Mouse (Mus musculus) intestine, embryonic 14.5 days (tissue): ENCODE measurements around the gene Trhr2. TPM values are rescaled to one million over a fixed set of nuclear protein-coding genes. Genes with fewer than 3 reads are reported as not detected.

Experiments used
- ATAC-seq: fragments of 200-750 bp; cut with Nextera tagmentation; replicated peaks from 2 replicates; pipeline ENCODE4 v1.8.0; 2017; ENCODE audit warnings: low read depth, moderate number of reproducible peaks, moderate TSS enrichment, moderate library complexity; ENCODE audit not compliant: low FRiP score, low TSS enrichment
- DNase-seq: peaks from one replicate; pipeline ENCODE4 v3.0.0-alpha.2; 2018; ENCODE audit warnings: low spot score
- H3K27ac ChIP-seq: fragments of 300-500 bp; sonication (generic); 2 replicates; pipeline ENCODE4 v1.5.1; 2014; ENCODE audit warnings: low read depth, mild to moderate bottlenecking, control low read depth
- H3K27me3 ChIP-seq: fragments of 300-500 bp; sonication (generic); replicated peaks from 2 replicates; pipeline ENCODE4 v1.6.1; 2014; ENCODE audit warnings: low read length, control low read depth; ENCODE audit not compliant: control insufficient read depth, insufficient read depth
- H3K36me3 ChIP-seq: fragments of 300-500 bp; sonication (generic); 2 replicates; pipeline ENCODE4 v1.6.1; 2014; ENCODE audit warnings: low read length, control low read depth; ENCODE audit not compliant: control insufficient read depth, insufficient read depth
- H3K4me1 ChIP-seq: fragments of 300-500 bp; sonication (generic); replicated peaks from 2 replicates; pipeline ENCODE4 v1.6.1; 2014; ENCODE audit warnings: low read length, control low read depth, mixed read lengths; ENCODE audit not compliant: control insufficient read depth, insufficient read depth
- H3K4me2 ChIP-seq: fragments of 300-500 bp; sonication (generic); 2 replicates; pipeline ENCODE4 v1.6.1; 2014; ENCODE audit warnings: low read length
- H3K4me3 ChIP-seq: fragments of 300-500 bp; sonication (generic); 2 replicates; pipeline ENCODE4 v1.5.1; 2014; ENCODE audit warnings: low read depth, low read length, control low read depth, mixed read lengths
- H3K9ac ChIP-seq: fragments of 300-500 bp; sonication (generic); 2 replicates; pipeline ENCODE4 v1.6.1; 2014; ENCODE audit warnings: mild to moderate bottlenecking, low read length
- H3K9me3 ChIP-seq: fragments of 300-500 bp; sonication (generic); 2 replicates; pipeline ENCODE4 v1.6.1; 2016; ENCODE audit warnings: low read length, control low read depth; ENCODE audit not compliant: control insufficient read depth
- WGBS: fragments of 180-500 bp; shearing (Covaris S2); extraction: QIAGEN DNeasy Blood & Tissue Kit; methylation state at CpG from one replicate; pipeline ENCODE4 v1.1.7; 2014; 5-methylcytosine and 5-hydroxymethylcytosine counted together
- polyA plus RNA-seq: library from polyadenylated mRNA; unstranded; fragments of >200 nt; fragmentation: Nextera tagmentation; extraction: Ambion mirVana; gene quantifications from 2 replicates; pipeline ENCODE4 v1.2.1, GENCODE M21; 2014

Gene Trhr2
- polyA plus RNA-seq, 1 experiment from 2014 or later, result not detected

DNA sequence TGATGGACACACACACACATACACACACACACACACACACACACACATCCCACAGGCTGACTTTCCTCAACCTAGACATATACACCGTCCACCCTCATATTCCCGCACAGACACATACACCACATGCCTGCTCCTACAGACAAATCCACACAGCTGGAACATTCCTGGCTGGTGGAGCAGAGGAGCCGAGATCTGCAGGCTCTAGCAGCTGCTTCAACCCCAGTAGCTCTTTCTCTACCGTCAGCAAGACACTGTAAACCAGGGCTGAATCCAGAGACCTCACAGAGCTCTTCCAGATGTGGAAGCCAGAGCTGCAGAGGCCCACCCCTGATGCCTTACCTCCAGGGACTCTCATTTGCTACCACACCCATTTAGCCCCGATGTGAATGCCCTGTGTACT is 1.7 kb upstream of the Trhr2 start:
- no peaks in the 10 kb centered on the region for H3K27me3 ChIP-seq
- DNase-seq, result no peak
- H3K27ac ChIP-seq, result no peak overlapping the region
- H3K9me3 ChIP-seq, result no peaks in the 10 kb centered on the region
- no peaks in the 10 kb centered on the region for H3K36me3 ChIP-seq
- no peak overlapping the region for H3K9ac ChIP-seq
- WGBS, result 34% methylated on average over 5 of the region's 5 CpGs
- H3K4me1 ChIP-seq, result no peaks in the 10 kb centered on the region
- H3K4me3 ChIP-seq, result no peak overlapping the region
- no peak overlapping the region for H3K4me2 ChIP-seq
- no peak for ATAC-seq

DNA sequence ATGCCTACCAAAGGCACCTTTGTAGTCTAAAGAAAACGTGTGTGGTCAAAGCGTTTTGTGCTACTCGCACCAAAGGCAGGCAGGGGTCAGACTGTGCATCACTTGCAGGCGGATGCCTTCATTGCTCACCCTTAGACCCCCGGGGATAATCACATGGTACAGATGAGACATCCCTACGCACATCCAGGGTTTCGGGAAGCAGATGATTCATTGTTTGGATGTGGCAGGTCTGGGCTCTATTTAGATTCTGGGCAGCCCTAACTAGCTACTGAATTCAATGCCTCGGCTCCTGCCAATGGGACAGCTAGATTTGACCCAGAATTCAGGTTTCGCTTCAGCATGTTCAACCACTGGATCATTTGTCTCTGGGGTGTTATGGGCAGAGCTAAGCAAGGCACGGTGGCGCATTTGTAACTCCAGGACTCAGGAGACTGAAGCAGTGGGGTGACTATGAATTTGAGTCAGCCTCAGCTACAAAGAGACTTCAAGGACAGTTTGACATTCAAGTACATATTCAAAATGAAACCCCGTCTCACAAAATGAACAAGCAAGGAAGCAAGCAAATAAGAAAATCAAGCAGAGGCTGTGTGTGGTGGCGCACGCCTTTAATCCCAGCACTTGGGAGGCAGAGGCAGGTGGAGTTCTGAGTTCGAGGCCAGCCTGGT is 1.3 kb downstream of the Trhr2 start:
- no peak overlapping the region for H3K4me2 ChIP-seq
- H3K27ac ChIP-seq, result no peak overlapping the region
- H3K9me3 ChIP-seq, result no peaks in the 10 kb centered on the region
- ATAC-seq, result no peak
- H3K27me3 ChIP-seq, result no peaks in the 10 kb centered on the region
- no peaks in the 10 kb centered on the region for H3K4me1 ChIP-seq
- no peaks in the 10 kb centered on the region for H3K36me3 ChIP-seq
- DNase-seq, result no peak
- 74% methylated on average over 15 of the region's 15 CpGs for WGBS
- H3K4me3 ChIP-seq, result no peak overlapping the region
- no peak overlapping the region for H3K9ac ChIP-seq

DNA sequence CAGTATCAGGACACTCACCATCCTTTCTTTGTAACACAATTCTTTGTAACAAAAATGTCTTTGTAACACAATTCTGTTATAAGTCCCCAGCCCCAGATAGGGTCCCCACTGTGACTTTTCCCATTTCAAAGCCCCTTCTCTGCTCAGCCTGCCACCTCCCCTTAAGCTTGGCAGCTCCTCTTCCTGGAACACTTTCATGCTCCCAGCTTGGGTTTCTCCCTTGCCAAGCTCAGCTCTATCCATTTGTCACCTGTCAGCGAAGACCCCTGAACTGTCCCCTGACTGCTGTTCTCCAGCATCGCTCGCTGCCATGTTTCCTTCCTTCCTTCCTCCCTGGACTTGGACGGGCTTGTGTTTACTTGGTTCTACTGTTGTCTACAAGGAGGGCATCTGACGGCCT is 2.9 kb downstream of the Trhr2 start:
- no peak for DNase-seq
- H3K36me3 ChIP-seq, result no peaks in the 10 kb centered on the region
- WGBS, result 75% methylated on average over 5 of the region's 5 CpGs
- no peak overlapping the region for H3K4me3 ChIP-seq
- no peak overlapping the region for H3K9ac ChIP-seq
- H3K4me2 ChIP-seq, result no peak overlapping the region
- H3K27me3 ChIP-seq, result no peaks in the 10 kb centered on the region
- ATAC-seq, result no peak
- H3K9me3 ChIP-seq, result no peaks in the 10 kb centered on the region
- H3K27ac ChIP-seq, result no peak overlapping the region
- H3K4me1 ChIP-seq, result no peaks in the 10 kb centered on the region

DNA sequence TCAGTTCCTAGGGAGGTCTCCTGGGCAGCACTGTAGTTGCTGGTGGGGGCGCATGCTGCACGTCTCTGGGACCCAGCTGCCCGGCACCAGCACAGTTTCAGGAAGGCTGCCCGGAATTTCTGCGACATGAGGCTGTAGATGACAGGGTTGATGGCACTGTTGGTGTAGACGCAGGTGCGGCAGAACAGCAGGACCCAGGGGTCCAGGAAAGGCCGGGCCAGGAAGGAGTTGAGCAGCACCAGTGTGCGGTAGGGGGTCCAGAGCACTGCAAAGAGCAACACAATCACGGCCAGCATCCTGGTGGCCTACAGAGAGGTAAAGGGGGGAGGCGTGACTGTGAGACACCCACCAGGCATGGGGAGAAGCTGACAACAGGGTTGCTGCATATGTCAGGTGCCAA is 3.3 kb downstream of the Trhr2 start:
- 65% methylated on average over 11 of the region's 11 CpGs for WGBS
- ATAC-seq, result no peak

DNA sequence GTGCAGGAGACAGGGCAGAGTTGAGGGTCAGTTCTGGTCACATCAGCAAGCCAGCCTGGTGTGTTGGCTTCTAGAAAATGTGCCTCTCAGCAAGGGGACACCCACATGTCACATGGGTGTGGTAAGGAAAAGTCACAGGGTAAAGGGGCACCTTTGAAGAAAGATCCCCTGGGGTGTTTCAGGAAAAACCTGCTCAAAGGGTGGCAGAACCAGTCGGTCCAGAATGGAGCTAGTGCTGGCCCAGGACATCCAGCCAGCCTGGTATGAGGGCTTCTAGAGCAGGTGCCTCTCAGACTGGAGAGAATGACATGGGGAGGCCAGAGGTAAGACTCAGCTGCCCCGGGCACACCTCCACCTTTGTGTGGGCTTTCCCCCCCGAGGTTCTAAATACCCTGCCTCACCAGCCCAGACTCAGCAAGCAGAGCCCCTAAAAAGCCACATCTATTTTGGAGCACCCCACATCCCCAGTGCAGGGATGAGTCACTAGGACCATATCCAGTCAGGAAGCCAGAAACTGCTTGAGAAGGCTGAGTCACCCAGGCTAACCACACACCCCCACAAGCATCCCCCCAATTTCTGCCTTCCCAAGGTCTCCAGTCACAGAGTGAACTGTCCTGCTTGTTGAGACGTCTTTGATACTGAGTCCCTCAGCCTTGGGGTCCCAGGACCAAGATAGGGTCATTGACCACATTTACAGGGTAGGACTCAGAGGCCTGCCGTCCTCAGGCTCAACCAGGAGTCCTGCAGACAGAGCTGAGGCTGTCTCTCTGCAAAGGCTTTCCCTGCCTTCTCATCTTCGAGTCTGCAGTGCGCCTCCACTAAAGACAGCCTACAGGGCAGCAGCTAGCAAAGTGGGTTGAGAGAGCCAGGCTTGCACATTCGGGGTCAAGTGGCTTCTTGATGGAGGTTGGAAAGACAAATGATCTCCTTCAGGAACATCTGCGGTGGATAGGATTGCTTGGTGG is 4.6 kb downstream of the Trhr2 start:
- H3K36me3 ChIP-seq, result no peaks in the 10 kb centered on the region
- no peak overlapping the region for H3K4me2 ChIP-seq
- no peak overlapping the region for H3K4me3 ChIP-seq
- no peak overlapping the region for H3K27ac ChIP-seq
- no peak for DNase-seq
- no peaks in the 10 kb centered on the region for H3K27me3 ChIP-seq
- H3K9me3 ChIP-seq, result no peaks in the 10 kb centered on the region
- H3K4me1 ChIP-seq, result no peaks in the 10 kb centered on the region
- H3K9ac ChIP-seq, result no peak overlapping the region
- peak; percentile 49; the same call in 1 of the 2 replicates for ATAC-seq
- WGBS, result 59% methylated on average over 9 of the region's 9 CpGs

More for the DNA sequence above, 3.3 kb downstream of the Trhr2 start:
- no peak for DNase-seq
- Histone ChIP-seq H3K36me3 (no peaks in the 10 kb centered on the region), H3K27me3 (no peaks in the 10 kb centered on the region), H3K4me2 (no peak overlapping the region), H3K4me3 (no peak overlapping the region), H3K27ac (no peak overlapping the region), H3K9me3 (no peaks in the 10 kb centered on the region), H3K4me1 (no peaks in the 10 kb centered on the region), H3K9ac (no peak overlapping the region)

DNA sequence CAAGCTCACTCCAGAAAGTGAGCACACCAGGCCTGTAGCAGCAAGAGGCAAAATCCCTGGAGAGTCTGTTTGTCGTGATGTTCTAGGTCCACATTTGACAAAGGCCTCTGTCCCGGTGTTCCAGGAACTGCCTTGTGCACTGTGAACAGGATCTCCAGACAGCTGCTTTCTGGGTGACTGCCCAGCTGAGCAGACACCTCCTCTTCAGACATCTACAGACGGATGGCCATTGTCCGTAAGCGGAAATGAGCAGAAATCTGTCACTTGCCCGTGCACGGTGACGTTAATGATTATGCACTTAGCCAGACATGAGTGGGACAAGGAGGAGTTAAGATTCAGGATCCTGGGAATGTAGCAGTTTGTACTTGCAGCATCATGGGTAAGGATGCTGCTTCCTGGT is 6.4 kb downstream of the Trhr2 start:
- H3K4me2 ChIP-seq, result no peak overlapping the region
- ATAC-seq (no peak), DNase-seq (no peak)
- no peaks in the 10 kb centered on the region for H3K36me3 ChIP-seq
- no peaks in the 10 kb centered on the region for H3K9me3 ChIP-seq
- H3K27ac ChIP-seq, result no peak overlapping the region
- H3K4me1 ChIP-seq, result no peaks in the 10 kb centered on the region
- no peak overlapping the region for H3K9ac ChIP-seq
- no peaks in the 10 kb centered on the region for H3K27me3 ChIP-seq
- H3K4me3 ChIP-seq, result no peak overlapping the region
- WGBS, result 88% methylated on average over 8 of the region's 8 CpGs

DNA sequence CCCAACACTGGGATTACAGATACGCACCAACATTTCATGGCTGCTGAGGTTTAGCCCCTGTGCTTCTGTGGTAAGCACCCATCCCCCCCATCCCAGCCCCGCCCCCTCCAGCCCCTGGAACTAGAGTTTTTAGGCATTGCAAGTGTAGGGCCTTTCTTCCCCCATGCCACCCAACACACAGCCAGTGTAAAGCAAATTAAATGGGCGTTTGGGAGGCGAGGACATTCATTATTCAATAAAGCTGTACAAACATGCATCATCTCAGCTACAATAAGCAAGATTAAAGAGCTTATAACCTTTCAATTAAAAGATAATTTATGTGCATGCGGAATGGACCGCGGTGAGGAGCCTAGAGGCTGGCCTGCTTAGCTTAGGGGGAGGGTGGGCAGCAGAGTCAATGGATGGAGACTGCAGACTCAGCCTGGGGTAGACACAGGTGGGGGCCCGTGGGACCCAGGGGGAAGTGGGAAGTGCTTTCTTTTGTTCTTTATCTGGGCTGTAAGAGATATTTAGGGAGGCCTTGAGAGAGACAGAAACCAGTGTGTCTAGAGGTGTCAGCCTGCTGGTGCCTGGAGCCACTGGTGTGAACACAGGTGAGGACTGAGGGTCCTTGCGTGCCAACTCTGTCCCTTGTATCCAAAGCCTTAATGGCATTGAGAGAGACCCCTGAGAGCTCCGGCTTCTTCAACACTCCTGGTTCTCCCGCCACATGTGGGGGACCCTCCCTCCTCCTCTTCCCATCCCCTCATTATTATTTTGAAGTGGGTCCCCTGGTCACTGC is 10.0 kb downstream of the Trhr2 start:
- H3K27me3 ChIP-seq, result no peaks in the 10 kb centered on the region
- WGBS, result 45% methylated on average over 11 of the region's 11 CpGs
- DNase-seq, result no peak

More for the DNA sequence above, 10.0 kb downstream of the Trhr2 start:
- Histone ChIP-seq H3K4me3 (no peak overlapping the region), H3K9ac (no peak overlapping the region), H3K4me2 (no peak overlapping the region), H3K36me3 (no peaks in the 10 kb centered on the region), H3K27ac (no peak overlapping the region), H3K4me1 (no peaks in the 10 kb centered on the region), H3K9me3 (no peaks in the 10 kb centered on the region)
- no peak for ATAC-seq
